Mouse (Mus musculus): ENCODE measurements around the gene Dgcr2.

Dgcr2 gene

GRCm38 (mm10) chr16:17898462-17898861, at the start of gene Dgcr2, which contains the start of gene Tssk2:
TSS of gene Dgcr2 (minus strand) at chr16:17898562.
TSS of gene Tssk2 (plus strand) at chr16:17898637.
- DNase-seq, result no peak

- DNase-seq, result no peak
Measured at GRCm38 (mm10) chr16:17945081-17945831, 46.9 kb upstream of the Dgcr2 start.

GRCm38 (mm10) chr16:17943466-17943865, 45.1 kb upstream of the Dgcr2 start:
- DNase-seq, result no peak

- no peak for DNase-seq
Measured at GRCm38 (mm10) chr16:17939255-17939751, 40.9 kb upstream of the Dgcr2 start.

- DNase-seq, result peak in 1 of 2 experiments; percentile 34
Measured at GRCm38 (mm10) chr16:17938821-17939220, 40.5 kb upstream of the Dgcr2 start.

GRCm38 (mm10) chr16:17938187-17938586, 39.8 kb upstream of the Dgcr2 start:
- DNase-seq, result no peak

- no peak for DNase-seq
Measured at GRCm38 (mm10) chr16:17936776-17937175, 38.4 kb upstream of the Dgcr2 start.

GRCm38 (mm10) chr16:17934445-17934910, 36.1 kb upstream of the Dgcr2 start:
- no peak for DNase-seq

GRCm38 (mm10) chr16:17933594-17934444, 35.5 kb upstream of the Dgcr2 start:
- DNase-seq, result no peak

GRCm38 (mm10) chr16:17931906-17932460, 33.6 kb upstream of the Dgcr2 start:
- no peak for DNase-seq

GRCm38 (mm10) chr16:17929631-17930030, 31.3 kb upstream of the Dgcr2 start:
- no peak for DNase-seq

GRCm38 (mm10) chr16:17929211-17929610, 30.8 kb upstream of the Dgcr2 start:
- DNase-seq, result no peak

GRCm38 (mm10) chr16:17928627-17929104, 30.3 kb upstream of the Dgcr2 start:
- peak; percentile 51 to 64 for DNase-seq

GRCm38 (mm10) chr16:17928087-17928580, 29.8 kb upstream of the Dgcr2 start, which contains the start of gene Slc25a1:
TSS of gene Slc25a1 (minus strand) at chr16:17928219.
- DNase-seq, result peak in 1 of 2 experiments; percentile 52

- DNase-seq, result peak; percentile 54 to 58
Measured at GRCm38 (mm10) chr16:17927351-17928082, 29.2 kb upstream of the Dgcr2 start.

- DNase-seq, result no peak
Measured at GRCm38 (mm10) chr16:17922163-17922538, 23.8 kb upstream of the Dgcr2 start.

GRCm38 (mm10) chr16:17921325-17922162, 23.2 kb upstream of the Dgcr2 start:
- DNase-seq, result peak; percentile 88 to 91

GRCm38 (mm10) chr16:17920586-17920985, 22.2 kb upstream of the Dgcr2 start:
- DNase-seq, result no peak

- no peak for DNase-seq
Measured at GRCm38 (mm10) chr16:17914307-17915249, 16.2 kb upstream of the Dgcr2 start, which contains the start of gene Gsc2. TSS of gene Gsc2 (minus strand) at chr16:17915059.

Data from thymus, adult 18-20 months (tissue).